Mouse (Mus musculus): ENCODE data around the gene Chsy1.

DNA sequence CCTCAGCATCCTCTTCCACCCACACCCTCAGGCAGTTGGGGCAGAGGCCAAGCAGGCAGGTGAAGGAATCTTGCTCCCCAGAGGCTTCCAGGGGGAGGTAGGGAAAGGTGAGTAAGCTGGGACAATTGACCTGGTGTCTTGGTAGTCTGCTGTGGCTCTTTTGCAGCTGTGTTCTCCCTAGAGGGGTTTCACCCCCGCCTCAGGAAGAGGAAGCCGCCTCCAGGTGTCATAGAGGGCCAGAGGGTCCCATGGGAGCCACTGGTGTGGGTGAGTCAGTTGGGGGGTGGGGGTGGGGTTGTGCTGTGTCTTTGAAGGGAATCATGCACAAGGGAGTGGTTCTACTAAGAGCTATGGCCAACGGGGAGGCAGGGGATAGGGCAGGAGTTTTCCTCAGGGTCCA is 85.2 kb downstream of the Chsy1 start:
- TF ChIP-seq POLR2A (IDR thresholded peaks at IDR 0.05; ENCODE audit: extremely low read depth, insufficient read depth, low read length) (no peak), CTCF (IDR thresholded peaks at IDR 0.05; ENCODE audit: extremely low read depth, insufficient read depth, low read length) (no peak)
